Mouse (Mus musculus): ENCODE measurements at regions not wholly inside any gene's neighbourhood (a gene's known extent, or its start where the extent isn't known, plus 50 kb on each side); places are given as distances from the start of the nearest gene placed in this dataset.
A peak's percentile ranks its signal among the peaks of the same experiment; 100 is the strongest.

- DNase-seq (ENCODE audit: low spot score), result no peak
Observed at GRCm38 (mm10) chr2:106083801-106084800, 80.8 kb upstream of the Dnajc24 start.

GRCm38 (mm10) chr2:106083001-106083400 is 79.7 kb upstream of the Dnajc24 start:
- DNase-seq (ENCODE audit: low spot score), result no peak

GRCm38 (mm10) chr2:106081951-106082350 is 78.6 kb upstream of the Dnajc24 start:
- peak; percentile 9 for DNase-seq (ENCODE audit: low spot score)

GRCm38 (mm10) chr2:106080626-106081025 is 77.3 kb upstream of the Dnajc24 start:
- no peak for DNase-seq (ENCODE audit: low spot score)

- no peak for DNase-seq (ENCODE audit: low spot score)
Observed at GRCm38 (mm10) chr2:106078591-106078990, 75.2 kb upstream of the Dnajc24 start.

GRCm38 (mm10) chr2:106074441-106074840 is 71.1 kb upstream of the Dnajc24 start:
- no peak for DNase-seq (ENCODE audit: low spot score)

GRCm38 (mm10) chr2:106064316-106064715 is 61.0 kb upstream of the Dnajc24 start:
- no peak for DNase-seq (ENCODE audit: low spot score)
